Mouse (Mus musculus): ENCODE data around the gene Zfp541.
A peak's percentile ranks its signal among the peaks of the same experiment; 100 is the strongest.

Gene Zfp541

DNA sequence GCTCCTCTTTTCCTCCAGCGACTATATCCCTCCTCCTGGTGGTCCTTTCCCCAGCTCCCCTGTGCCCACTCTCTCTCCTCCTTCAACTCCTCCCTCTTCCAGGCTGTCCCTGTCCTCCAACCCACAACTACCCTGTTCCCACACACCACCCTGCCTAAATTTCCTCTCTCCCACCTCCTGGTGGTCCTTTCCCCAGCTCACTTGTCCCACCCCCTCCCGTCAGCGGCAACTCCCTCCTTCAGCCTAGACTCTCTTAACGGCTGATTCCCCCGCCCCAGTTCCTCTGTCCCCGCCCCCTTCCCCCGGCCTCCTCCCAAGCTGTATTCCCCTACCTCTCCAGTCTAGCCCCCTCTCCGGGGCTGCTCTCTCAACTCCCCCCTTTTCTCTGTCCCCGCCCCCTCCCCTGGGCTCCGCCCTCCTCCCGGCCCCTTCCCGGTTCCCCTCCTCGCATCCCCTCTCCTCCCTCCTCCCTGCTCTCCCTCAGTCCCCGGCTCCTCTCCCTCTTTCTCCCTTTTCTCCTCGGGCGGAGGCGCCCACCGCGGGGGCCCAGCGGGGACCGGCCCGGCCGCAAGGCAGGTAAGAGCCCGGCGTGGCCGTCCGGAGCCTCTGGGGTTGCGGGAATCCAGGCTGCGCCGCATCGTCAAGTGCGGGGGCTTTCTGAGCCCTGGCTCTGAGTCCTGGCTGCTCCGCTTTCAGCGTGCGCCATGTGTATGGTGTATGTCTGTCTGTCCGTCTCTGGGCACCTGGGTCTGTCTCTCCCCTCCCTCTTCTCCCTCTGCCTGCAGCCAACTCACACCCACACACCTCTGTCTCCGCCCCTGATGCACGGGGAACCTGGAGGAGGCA is 68.5 kb downstream of the Zfp541 start:
- DNase-seq, result peak; percentile 90

DNA sequence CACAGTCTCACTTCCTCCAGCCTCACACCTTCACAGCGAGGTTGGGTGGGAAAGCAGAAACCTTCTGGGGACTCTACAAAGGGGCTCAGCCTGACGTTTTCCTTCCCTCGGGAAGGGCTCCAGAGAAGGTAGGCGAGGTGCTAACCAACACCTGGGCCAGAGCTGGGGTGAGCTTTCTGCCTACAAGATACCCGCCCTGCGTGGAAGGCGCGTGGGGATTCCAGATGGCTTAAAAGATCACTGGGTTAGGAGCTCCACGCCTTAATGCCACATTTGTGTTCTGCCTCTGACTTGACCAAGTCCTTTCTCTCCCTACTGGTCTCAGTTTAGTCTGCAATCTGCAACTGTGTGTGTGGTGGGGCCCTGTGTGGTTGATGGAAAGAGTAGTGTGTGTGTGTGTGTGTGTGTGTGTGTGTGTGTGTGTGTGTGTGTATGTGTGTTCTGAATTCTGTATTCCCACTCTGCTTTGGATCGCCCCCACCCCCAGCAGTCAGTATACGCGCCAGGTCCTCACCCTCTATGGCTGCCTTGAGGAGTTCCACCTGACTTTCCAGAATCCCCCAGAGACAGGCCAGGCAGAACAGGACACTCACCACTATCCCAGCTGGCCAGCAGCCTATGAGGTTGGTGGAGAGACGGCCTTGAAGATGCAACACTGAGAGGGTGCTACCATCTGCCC is 69.5 kb downstream of the Zfp541 start:
- DNase-seq, result no peak

DNA sequence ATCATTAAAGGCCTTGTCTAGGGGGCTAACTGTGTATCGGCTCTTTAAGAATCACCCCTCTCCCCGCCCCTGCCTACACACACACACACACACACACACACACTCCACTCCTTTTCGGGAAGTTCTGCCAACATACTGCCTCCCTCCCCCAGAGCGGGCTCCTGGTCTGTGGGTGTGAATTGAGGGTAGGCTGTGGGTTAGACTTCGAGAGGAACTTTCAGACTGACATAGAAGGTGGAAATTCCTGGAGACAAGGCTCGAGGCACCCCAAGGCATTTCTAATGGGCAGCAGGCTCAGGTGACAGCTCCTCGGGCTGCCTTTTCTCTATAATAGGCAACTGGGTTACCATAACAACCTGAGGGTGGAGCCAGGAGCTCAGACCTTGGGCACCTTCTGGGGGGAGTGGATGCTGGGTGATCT is 70.6 kb downstream of the Zfp541 start:
- DNase-seq, result peak; percentile 57

DNA sequence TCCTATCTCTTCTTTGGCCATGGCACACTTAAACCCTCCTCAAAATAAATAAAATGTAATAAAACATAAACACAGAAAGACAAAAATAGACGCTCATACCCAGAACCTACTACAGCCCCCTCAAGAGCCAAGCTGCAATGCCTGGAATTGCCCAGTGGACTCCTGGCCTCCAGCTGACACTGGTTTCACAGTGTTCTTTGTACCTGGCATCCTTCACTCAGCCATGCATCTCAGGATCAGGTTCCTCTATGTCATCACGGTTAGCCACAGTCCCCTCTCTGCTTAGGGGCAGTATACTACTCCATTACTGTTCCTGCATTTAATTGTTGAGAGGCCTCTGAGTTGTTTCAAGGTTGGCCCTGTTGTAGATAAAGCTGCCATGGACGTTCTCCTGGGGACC is 71.3 kb downstream of the Zfp541 start:
- no peak for DNase-seq

DNA sequence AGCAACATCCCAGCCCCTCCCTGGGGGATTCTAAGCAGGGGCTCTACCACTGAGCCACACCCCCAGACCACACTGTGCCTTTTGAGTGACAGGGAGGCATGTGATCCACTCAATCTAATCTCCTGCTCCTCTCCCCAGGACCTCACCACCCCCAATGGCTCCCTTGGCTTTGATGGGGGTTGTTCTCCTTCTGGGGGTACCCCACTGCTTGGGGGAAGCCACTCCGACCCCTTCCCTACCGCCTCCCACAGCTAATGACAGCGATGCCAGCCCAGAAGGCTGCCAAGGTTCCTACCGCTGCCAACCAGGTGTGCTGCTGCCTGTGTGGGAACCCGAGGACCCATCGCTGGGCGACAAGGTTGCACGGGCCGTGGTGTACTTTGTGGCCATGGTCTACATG is 72.1 kb downstream of the Zfp541 start:
- no peak for DNase-seq

DNA sequence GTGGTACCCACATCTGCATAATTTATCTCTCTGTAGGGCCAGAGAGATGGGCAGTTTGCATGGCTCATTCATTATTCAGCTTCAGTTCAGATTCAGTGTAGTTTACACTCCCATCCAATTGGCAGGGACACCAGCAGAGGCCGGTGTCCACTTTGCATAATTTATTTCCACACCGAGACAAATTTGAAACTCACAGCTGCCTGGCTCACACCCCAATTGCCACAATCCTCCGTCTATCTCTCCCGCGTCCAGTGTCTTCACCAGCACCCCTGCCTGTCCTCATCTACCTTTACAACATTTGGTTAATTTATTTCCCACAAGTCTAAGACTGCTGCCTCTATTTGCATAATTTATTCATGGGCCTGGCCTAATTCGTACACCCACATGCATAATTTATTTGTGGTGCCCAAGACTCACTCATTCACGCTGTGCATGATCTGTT is 73.4 kb downstream of the Zfp541 start:
- no peak for DNase-seq

Data from embryo, embryonic 11 days (tissue).